Mouse (Mus musculus): ENCODE results near the gene Ank2. TPM values are rescaled to one million over a fixed set of nuclear protein-coding genes. Genes with fewer than 3 reads are reported as not detected.
A peak's percentile ranks its signal among the peaks of the same experiment; 100 is the strongest.

Gene Ank2
- polyA plus RNA-seq, 1 experiment from 2014 or later = 30.8 TPM

DNA sequence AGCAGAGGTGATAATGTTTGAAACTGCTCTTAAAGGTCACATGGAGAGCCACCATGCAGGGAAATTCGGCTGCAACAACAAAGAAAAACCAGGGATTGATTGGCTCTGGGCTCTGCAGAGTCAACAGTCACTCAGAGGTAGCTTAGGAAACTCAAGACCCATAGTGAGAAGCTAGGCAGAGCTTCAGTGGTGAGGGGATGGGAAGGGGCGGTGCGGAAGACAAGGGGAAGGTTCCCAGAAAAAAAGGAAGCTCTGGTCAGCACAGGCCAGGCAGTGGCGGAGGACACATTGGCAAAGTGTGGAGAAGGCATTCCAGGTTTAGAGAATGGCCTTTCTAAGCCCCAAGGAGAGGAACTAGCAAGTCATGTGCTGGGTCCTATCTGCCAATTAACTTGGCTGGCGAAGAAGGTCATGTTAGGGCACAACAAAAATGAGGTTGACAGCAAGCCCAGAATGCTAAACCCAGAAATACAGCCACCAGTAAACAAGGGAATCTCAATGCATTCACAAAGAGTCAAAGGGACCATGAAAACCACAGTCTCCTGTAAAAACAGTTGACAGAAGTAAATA, 28.4 kb upstream of the Ank2 start:
- Histone ChIP-seq H3K4me1 (ENCODE audit: control insufficient read depth, insufficient read depth, low read length) (peaks cover 3% of the 10 kb centered on the region; the same call in 1 of the 2 replicates), H3K27me3 (ENCODE audit: control insufficient read depth, insufficient read depth, low read length) (no peaks in the 10 kb centered on the region), H3K9ac (ENCODE audit: low read depth, low read length) (no peak overlapping the region), H3K36me3 (ENCODE audit: control insufficient read depth, insufficient read depth, low read length) (no peaks in the 10 kb centered on the region), H3K4me3 (ENCODE audit: low read depth, low read length) (no peak overlapping the region), H3K9me3 (replicated peaks; ENCODE audit: control insufficient read depth, low read length) (no peaks in the 10 kb centered on the region), H3K27ac (ENCODE audit: low read depth, low read length) (no peak overlapping the region), H3K4me2 (no peak overlapping the region)
- 66% methylated on average over 5 of the region's 5 CpGs for WGBS (ENCODE audit: insufficient replicate concordance)
- no peak for ATAC-seq (replicated peaks; ENCODE audit: insufficient number of reproducible peaks, low FRiP score, low TSS enrichment)

DNA sequence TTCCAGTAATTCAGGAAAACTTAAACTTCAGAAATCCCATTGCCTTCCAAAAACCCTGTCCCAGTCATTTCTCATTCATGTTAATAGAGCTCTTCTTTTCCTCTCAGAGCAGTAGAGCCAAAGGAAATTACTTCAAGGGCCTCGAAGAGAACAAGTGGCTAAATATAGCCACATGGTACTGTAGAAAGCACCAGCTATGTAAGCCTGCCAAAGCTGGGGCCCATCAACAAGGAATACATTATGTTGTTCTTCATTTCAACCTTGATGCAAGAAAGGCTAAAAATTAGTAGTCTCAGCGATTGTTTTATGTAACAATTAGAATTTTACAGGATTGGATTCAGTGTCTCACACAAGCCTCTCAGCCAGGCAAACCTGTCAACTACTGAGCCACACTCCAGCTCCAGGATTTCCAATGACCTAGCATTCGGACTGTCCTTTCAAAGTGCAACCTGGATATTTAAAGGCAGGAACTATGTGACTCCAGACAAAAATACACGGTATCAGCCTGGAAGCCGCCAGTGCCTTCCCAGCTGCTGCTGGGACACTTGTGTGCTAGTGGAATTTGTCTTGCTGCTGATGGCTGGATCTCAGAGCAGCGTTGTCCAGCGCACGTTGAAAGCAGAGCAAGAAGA, 26.2 kb upstream of the Ank2 start:
- Histone ChIP-seq H3K27ac (ENCODE audit: low read depth, low read length) (peak overlapping the region; percentile 73), H3K9ac (ENCODE audit: low read depth, low read length) (no peak overlapping the region; the same call in 1 of the 2 replicates), H3K4me3 (ENCODE audit: low read depth, low read length) (no peak overlapping the region), H3K4me1 (ENCODE audit: control insufficient read depth, insufficient read depth, low read length) (peaks cover 3% of the 10 kb centered on the region; the same call in 1 of the 2 replicates), H3K4me2 (peak overlapping the region; percentile 24), H3K27me3 (ENCODE audit: control insufficient read depth, insufficient read depth, low read length) (no peaks in the 10 kb centered on the region), H3K9me3 (replicated peaks; ENCODE audit: control insufficient read depth, low read length) (no peaks in the 10 kb centered on the region), H3K36me3 (ENCODE audit: control insufficient read depth, insufficient read depth, low read length) (no peaks in the 10 kb centered on the region)
- WGBS (ENCODE audit: insufficient replicate concordance) = 50% methylated on average over 8 of the region's 8 CpGs
- no peak; the same call in 1 of the 2 replicates for ATAC-seq (replicated peaks; ENCODE audit: insufficient number of reproducible peaks, low FRiP score, low TSS enrichment)

DNA sequence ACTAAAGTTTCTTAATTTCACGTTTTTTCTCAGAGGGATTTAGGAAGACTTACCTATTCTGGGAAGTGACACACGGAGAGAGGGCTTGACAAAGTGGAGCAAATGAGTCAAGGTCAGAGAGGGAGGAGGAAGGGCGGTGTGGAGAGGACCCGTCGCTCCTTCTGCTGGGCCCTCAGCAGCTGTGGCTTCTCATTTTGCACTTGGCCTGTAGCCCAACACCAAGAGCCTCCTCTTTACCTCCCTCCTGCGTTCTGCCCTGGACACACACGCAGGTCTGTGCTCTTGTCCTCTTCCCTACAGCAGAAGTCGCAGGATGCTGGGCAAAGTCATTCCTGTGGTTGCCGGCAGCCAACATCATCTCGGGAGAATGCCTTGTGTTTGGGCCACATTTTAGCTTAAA, 22.0 kb upstream of the Ank2 start:
- H3K27ac ChIP-seq (ENCODE audit: low read depth, low read length) = 0 out of 2 replicates have a peak overlapping the region, but pooled peaks have one; percentile 10

DNA sequence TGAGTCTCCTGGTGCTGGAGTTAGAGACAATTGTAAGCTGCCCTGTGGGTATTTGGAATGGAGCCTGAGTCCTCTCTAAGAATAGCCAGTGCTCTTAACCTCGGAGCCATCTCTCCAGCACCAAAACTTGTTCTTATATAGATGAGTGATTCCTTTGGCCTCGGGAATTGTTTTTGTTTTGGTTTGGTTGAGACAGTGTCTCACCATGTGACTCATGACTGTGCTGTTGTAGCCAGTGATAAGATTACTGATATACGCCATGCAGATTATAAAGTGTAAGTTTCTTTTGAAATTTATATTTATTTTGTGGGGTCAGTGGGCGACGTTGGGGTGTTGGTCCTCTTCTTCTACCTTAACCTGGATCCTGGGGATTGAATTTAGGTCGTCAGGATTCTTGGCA, 21.1 kb upstream of the Ank2 start:
- no peak overlapping the region for H3K4me3 ChIP-seq (ENCODE audit: low read depth, low read length)
- H3K27me3 ChIP-seq (ENCODE audit: control insufficient read depth, insufficient read depth, low read length) = no peaks in the 10 kb centered on the region
- peaks cover 3% of the 10 kb centered on the region; the same call in 1 of the 2 replicates for H3K4me1 ChIP-seq (ENCODE audit: control insufficient read depth, insufficient read depth, low read length)
- no peak overlapping the region for H3K9ac ChIP-seq (ENCODE audit: low read depth, low read length)
- no peak overlapping the region for H3K27ac ChIP-seq (ENCODE audit: low read depth, low read length)
- H3K4me2 ChIP-seq = no peak overlapping the region
- 70% methylated on average over 6 of the region's 6 CpGs for WGBS (ENCODE audit: insufficient replicate concordance)
- H3K36me3 ChIP-seq (ENCODE audit: control insufficient read depth, insufficient read depth, low read length) = no peaks in the 10 kb centered on the region
- no peaks in the 10 kb centered on the region for H3K9me3 ChIP-seq (replicated peaks; ENCODE audit: control insufficient read depth, low read length)
- no peak for ATAC-seq (replicated peaks; ENCODE audit: insufficient number of reproducible peaks, low FRiP score, low TSS enrichment)

More for the DNA sequence above, 22.0 kb upstream of the Ank2 start:
- Histone ChIP-seq H3K4me1 (ENCODE audit: control insufficient read depth, insufficient read depth, low read length) (peaks cover 3% of the 10 kb centered on the region; the same call in 1 of the 2 replicates), H3K36me3 (ENCODE audit: control insufficient read depth, insufficient read depth, low read length) (no peaks in the 10 kb centered on the region), H3K4me2 (no peak overlapping the region), H3K4me3 (ENCODE audit: low read depth, low read length) (no peak overlapping the region), H3K9ac (ENCODE audit: low read depth, low read length) (no peak overlapping the region), H3K27me3 (ENCODE audit: control insufficient read depth, insufficient read depth, low read length) (no peaks in the 10 kb centered on the region), H3K9me3 (replicated peaks; ENCODE audit: control insufficient read depth, low read length) (no peaks in the 10 kb centered on the region)
- WGBS (ENCODE audit: insufficient replicate concordance) = 49% methylated on average over 10 of the region's 10 CpGs
- no peak for ATAC-seq (replicated peaks; ENCODE audit: insufficient number of reproducible peaks, low FRiP score, low TSS enrichment)

DNA sequence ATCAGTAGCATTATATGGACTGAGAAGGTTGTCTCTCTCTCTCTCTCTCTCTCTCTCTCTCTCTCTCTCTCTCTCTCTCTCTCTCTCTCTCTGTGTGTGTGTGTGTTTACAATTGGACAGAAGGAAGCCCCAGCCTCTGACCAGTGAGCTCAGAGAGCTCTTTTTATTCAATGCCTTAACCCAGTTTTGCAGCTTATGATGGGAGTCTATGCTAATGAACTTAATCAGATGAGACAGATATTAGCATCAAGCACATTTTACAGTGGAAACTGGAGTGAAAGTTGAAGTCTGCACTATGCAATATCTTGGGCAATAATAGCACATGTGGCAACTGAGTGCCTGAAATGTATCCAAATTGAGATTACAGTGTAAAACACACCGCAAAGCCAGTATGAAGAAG, 16.1 kb upstream of the Ank2 start:
- no peaks in the 10 kb centered on the region for H3K4me1 ChIP-seq (ENCODE audit: control insufficient read depth, insufficient read depth, low read length)
- H3K27me3 ChIP-seq (ENCODE audit: control insufficient read depth, insufficient read depth, low read length) = no peaks in the 10 kb centered on the region
- no peak overlapping the region for H3K27ac ChIP-seq (ENCODE audit: low read depth, low read length)
- no peak overlapping the region for H3K4me3 ChIP-seq (ENCODE audit: low read depth, low read length)
- WGBS (ENCODE audit: insufficient replicate concordance) = 97% methylated on average over 1 of the region's 1 CpGs
- H3K4me2 ChIP-seq = no peak overlapping the region
- ATAC-seq (replicated peaks; ENCODE audit: insufficient number of reproducible peaks, low FRiP score, low TSS enrichment) = no peak
- H3K9ac ChIP-seq (ENCODE audit: low read depth, low read length) = no peak overlapping the region
- no peaks in the 10 kb centered on the region for H3K9me3 ChIP-seq (replicated peaks; ENCODE audit: control insufficient read depth, low read length)
- no peaks in the 10 kb centered on the region for H3K36me3 ChIP-seq (ENCODE audit: control insufficient read depth, insufficient read depth, low read length)

DNA sequence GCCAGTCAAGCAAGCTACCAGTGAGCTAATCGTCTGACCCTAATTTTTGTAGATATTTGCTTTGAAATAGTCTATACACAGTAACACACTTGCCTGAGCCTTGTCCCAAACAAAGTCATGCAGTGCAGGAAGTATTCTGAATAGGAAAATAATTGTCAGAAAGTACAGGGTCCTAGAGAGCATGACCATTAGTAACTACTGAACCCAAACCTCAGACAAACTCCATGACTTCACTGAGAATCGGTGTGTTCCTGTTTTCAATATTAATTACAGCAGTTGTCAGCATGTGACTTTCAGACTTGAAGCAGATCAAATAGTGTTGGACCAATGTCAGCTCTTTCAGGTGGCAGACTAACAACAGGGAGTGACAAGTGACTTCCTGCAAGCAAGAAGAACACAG, 14.5 kb upstream of the Ank2 start:
- no peak overlapping the region for H3K4me3 ChIP-seq (ENCODE audit: low read depth, low read length)
- 75% methylated on average over 2 of the region's 2 CpGs for WGBS (ENCODE audit: insufficient replicate concordance)
- ATAC-seq (replicated peaks; ENCODE audit: insufficient number of reproducible peaks, low FRiP score, low TSS enrichment) = no peak
- H3K27ac ChIP-seq (ENCODE audit: low read depth, low read length) = no peak overlapping the region
- no peaks in the 10 kb centered on the region for H3K27me3 ChIP-seq (ENCODE audit: control insufficient read depth, insufficient read depth, low read length)
- H3K4me1 ChIP-seq (ENCODE audit: control insufficient read depth, insufficient read depth, low read length) = no peaks in the 10 kb centered on the region
- no peak overlapping the region for H3K9ac ChIP-seq (ENCODE audit: low read depth, low read length)
- no peaks in the 10 kb centered on the region for H3K36me3 ChIP-seq (ENCODE audit: control insufficient read depth, insufficient read depth, low read length)
- H3K9me3 ChIP-seq (replicated peaks; ENCODE audit: control insufficient read depth, low read length) = no peaks in the 10 kb centered on the region
- H3K4me2 ChIP-seq = no peak overlapping the region

DNA sequence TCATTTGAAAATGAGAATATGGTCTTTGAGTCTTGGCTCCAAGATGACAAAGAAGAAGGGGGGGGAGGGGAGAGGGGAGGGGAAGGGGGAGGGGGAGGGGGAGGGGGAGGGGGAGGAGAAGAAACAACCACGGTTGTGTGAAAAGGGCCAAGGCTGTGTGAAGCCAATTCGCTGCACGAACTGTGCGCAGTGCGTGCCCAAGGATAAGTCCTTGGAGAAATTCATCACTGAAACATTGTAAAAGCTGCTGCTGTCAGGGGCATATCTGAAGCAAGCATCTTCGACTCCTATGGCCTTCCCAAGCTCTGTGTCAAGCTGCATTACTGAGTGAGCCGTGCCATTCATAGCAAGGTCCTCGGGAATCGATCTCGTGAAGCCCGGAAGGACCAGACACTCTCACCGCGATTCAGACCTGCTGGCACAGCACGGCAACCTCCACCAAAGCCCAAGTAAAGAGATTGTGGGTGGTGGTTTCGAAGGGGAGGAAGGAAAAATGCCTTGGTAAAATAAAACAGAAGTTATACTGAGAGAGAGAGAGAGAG, 13.7 kb upstream of the Ank2 start:
- H3K9ac ChIP-seq (ENCODE audit: low read depth, low read length) = no peak overlapping the region
- no peak overlapping the region for H3K4me2 ChIP-seq
- ATAC-seq (replicated peaks; ENCODE audit: insufficient number of reproducible peaks, low FRiP score, low TSS enrichment) = no peak
- no peak overlapping the region for H3K27ac ChIP-seq (ENCODE audit: low read depth, low read length)
- H3K36me3 ChIP-seq (ENCODE audit: control insufficient read depth, insufficient read depth, low read length) = no peaks in the 10 kb centered on the region
- H3K27me3 ChIP-seq (ENCODE audit: control insufficient read depth, insufficient read depth, low read length) = no peaks in the 10 kb centered on the region
- H3K4me3 ChIP-seq (ENCODE audit: low read depth, low read length) = no peak overlapping the region
- no peaks in the 10 kb centered on the region for H3K4me1 ChIP-seq (ENCODE audit: control insufficient read depth, insufficient read depth, low read length)
- WGBS (ENCODE audit: insufficient replicate concordance) = 71% methylated on average over 15 of the region's 15 CpGs
- H3K9me3 ChIP-seq (replicated peaks; ENCODE audit: control insufficient read depth, low read length) = no peaks in the 10 kb centered on the region

DNA sequence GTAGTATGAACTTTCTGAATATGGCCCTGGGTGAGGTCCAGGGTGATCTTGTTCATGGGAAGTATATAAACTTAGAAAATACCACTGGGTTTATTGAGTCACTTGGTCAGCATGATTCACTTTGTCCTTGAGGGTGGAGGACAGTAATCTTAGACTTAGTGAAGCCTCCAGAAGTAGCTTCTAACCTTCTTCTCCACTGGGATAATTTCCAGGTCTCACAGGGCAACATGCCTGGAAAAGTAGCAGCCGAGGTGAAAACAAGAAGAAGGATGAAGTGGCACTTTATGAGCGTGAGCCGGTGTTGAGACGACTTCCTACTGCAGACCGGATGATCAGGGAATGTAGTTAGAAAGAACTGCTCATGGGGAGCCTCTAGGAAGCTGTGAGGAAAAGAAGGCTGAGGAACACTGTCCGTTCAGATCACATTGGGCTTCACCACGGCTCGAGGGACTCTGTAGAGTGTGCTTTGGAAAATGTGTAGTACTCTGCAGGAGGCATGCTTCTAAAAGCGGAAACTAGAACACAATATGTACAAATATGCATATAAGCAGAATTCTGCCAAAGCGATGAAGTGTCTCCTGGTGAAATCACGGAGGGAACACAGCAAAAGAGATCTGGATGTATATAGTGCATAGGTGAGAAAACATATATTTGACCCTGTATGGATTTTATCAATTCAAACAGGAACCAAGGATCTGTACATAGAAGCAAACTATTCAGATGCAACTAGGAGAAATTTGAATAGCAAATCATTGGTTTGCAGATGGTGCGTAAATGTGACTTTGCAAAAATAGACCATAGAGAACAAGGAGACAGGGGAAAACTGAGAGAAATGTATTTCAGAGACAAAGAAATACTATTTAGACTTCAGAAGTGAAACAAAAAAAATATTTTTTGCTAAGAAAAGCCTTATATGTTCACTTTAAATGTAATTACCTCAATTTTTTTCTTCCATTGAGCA, 12.9 kb upstream of the Ank2 start:
- no peaks in the 10 kb centered on the region for H3K4me1 ChIP-seq (ENCODE audit: control insufficient read depth, insufficient read depth, low read length)
- no peaks in the 10 kb centered on the region for H3K36me3 ChIP-seq (ENCODE audit: control insufficient read depth, insufficient read depth, low read length)
- ATAC-seq (replicated peaks; ENCODE audit: insufficient number of reproducible peaks, low FRiP score, low TSS enrichment) = no peak
- H3K9ac ChIP-seq (ENCODE audit: low read depth, low read length) = no peak overlapping the region
- H3K4me3 ChIP-seq (ENCODE audit: low read depth, low read length) = no peak overlapping the region
- H3K27ac ChIP-seq (ENCODE audit: low read depth, low read length) = no peak overlapping the region
- WGBS (ENCODE audit: insufficient replicate concordance) = 79% methylated on average over 12 of the region's 12 CpGs
- no peaks in the 10 kb centered on the region for H3K27me3 ChIP-seq (ENCODE audit: control insufficient read depth, insufficient read depth, low read length)
- no peak overlapping the region for H3K4me2 ChIP-seq
- no peaks in the 10 kb centered on the region for H3K9me3 ChIP-seq (replicated peaks; ENCODE audit: control insufficient read depth, low read length)

Data from heart, embryonic 11.5 days (tissue).